Mouse (Mus musculus) frontal cortex, postnatal 25 days (tissue): ENCODE results near the gene Igfals.

Source experiments
- DNase-seq, 2 experiments: peaks; one replicate each; pipeline ENCODE4 v3.0.0; 2022; ENCODE audit warnings: low spot score in 2 of 2

Gene Igfals

GRCm38 (mm10) chr17:24894061-24894994, 28.5 kb downstream of the Igfals start:
- DNase-seq: no peak

GRCm38 (mm10) chr17:24894995-24895547, 29.3 kb downstream of the Igfals start, which contains the start of the genes Eme2 and Mrps34:
Eme2 (minus strand) TSS chr17:24895087.
Mrps34 (plus strand) TSS chr17:24895116.
- DNase-seq: peak; percentile 72 to 75

- no peak for DNase-seq
Observed at GRCm38 (mm10) chr17:24895571-24896240, 29.9 kb downstream of the Igfals start.

GRCm38 (mm10) chr17:24896241-24896992, 30.6 kb downstream of the Igfals start, which contains the start of gene Nme3:
Nme3 (plus strand) TSS chr17:24896500.
- DNase-seq: peak in 1 of 2 experiments; percentile 58

GRCm38 (mm10) chr17:24896993-24897269, 31.1 kb downstream of the Igfals start:
- DNase-seq: no peak

- no peak for DNase-seq
Observed at GRCm38 (mm10) chr17:24897600-24897999, 31.8 kb downstream of the Igfals start.

GRCm38 (mm10) chr17:24898041-24898854, 32.5 kb downstream of the Igfals start:
- no peak for DNase-seq

- no peak for DNase-seq
Observed at GRCm38 (mm10) chr17:24899153-24899552, 33.4 kb downstream of the Igfals start.

GRCm38 (mm10) chr17:24900014-24900413, 34.2 kb downstream of the Igfals start:
- DNase-seq: no peak

- no peak for DNase-seq
Observed at GRCm38 (mm10) chr17:24902124-24902523, 36.3 kb downstream of the Igfals start.

- DNase-seq: no peak
Observed at GRCm38 (mm10) chr17:24902671-24903474, 37.1 kb downstream of the Igfals start.

- no peak for DNase-seq
Observed at GRCm38 (mm10) chr17:24903767-24904166, 38.0 kb downstream of the Igfals start.

GRCm38 (mm10) chr17:24907591-24907990, 41.8 kb downstream of the Igfals start:
- no peak for DNase-seq

- DNase-seq: no peak
Observed at GRCm38 (mm10) chr17:24913984-24914383, 48.2 kb downstream of the Igfals start.

GRCm38 (mm10) chr17:24923246-24923645, 57.4 kb downstream of the Igfals start:
- DNase-seq: no peak

- no peak for DNase-seq
Observed at GRCm38 (mm10) chr17:24929506-24929905, 63.7 kb downstream of the Igfals start.
